Mouse (Mus musculus) neural tube, embryonic 15.5 days (tissue): ENCODE results near the gene Gm9747. TPM values are rescaled to one million over a fixed set of nuclear protein-coding genes. Genes with fewer than 3 reads are reported as not detected.

Experiments used
- ATAC-seq: fragments of 200-750 bp; cut with Nextera tagmentation; 2 replicates; pipeline ENCODE4 v1.8.0; 2017; ENCODE audit warnings: mild to moderate bottlenecking, moderate TSS enrichment, moderate library complexity; ENCODE audit not compliant: low FRiP score
- H3K27ac ChIP-seq: fragments of 300-500 bp; sonication (generic); replicated peaks from 2 replicates; pipeline ENCODE4 v1.5.1; 2015; ENCODE audit warnings: mild to moderate bottlenecking, inconsistent platforms
- H3K27me3 ChIP-seq: fragments of 300-500 bp; sonication (generic); replicated peaks from 2 replicates; pipeline ENCODE4 v1.6.1; 2015; ENCODE audit warnings: inconsistent platforms
- H3K36me3 ChIP-seq: fragments of 300-500 bp; sonication (generic); 2 replicates; pipeline ENCODE4 v1.6.1; 2015; ENCODE audit warnings: inconsistent platforms
- H3K4me1 ChIP-seq: fragments of 300-500 bp; sonication (generic); 2 replicates; pipeline ENCODE4 v1.6.1; 2015; ENCODE audit warnings: inconsistent platforms
- H3K4me2 ChIP-seq: fragments of 300-500 bp; sonication (generic); 2 replicates; pipeline ENCODE4 v1.6.1; 2015; ENCODE audit warnings: inconsistent platforms, mild to moderate bottlenecking, moderate library complexity
- H3K4me3 ChIP-seq: fragments of 300-500 bp; sonication (generic); replicated peaks from 2 replicates; pipeline ENCODE4 v1.5.1; 2015; ENCODE audit warnings: mild to moderate bottlenecking, inconsistent platforms
- H3K9ac ChIP-seq: fragments of 300-500 bp; sonication (generic); replicated peaks from 2 replicates; pipeline ENCODE4 v1.6.1; 2015; ENCODE audit warnings: mild to moderate bottlenecking, inconsistent platforms
- H3K9me3 ChIP-seq: fragments of 300-500 bp; sonication (generic); replicated peaks from 2 replicates; pipeline ENCODE4 v1.6.1; 2016; ENCODE audit warnings: inconsistent platforms
- WGBS: fragments of 180-500 bp; shearing (Covaris S2); methylation state at CpG from one replicate; pipeline ENCODE4 v1.1.7; 2015; ENCODE audit warnings: mixed read lengths; 5-methylcytosine and 5-hydroxymethylcytosine counted together
- polyA plus RNA-seq: library from polyadenylated mRNA; unstranded; fragments of >200 nt; fragmentation: Nextera tagmentation; extraction: Ambion mirVana; gene quantifications from 2 replicates; pipeline ENCODE4 v1.2.1, GENCODE M21; 2015

Gene Gm9747
- polyA plus RNA-seq: 26.1 and 28.6 TPM in 2 replicates

DNA sequence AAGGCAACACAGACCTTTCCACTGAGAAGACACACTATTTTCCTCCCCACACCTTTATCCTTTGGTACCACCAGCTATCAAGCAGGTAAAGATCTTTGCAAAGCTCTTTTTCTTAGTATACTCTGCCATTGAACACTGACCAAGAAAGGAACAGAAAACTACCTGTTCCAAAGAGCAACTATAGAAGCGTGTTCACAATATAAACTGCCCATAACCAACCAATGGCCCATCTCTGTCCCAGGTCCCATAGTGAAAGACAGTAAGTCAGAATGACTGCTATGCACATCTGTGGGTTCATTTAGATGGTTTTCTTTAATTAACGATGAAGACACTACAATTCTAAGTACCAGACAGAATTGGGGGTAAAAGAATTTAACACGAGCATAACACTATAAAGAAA, at the start of gene Gm9747:
Gene Gm9747 (plus strand): TSS at position 301 of the 400 bp plus-strand sequence.
- ATAC-seq: no peak
- 95% methylated on average over 3 of the region's 3 CpGs for WGBS
- H3K4me2 ChIP-seq: no peak within 1 kb of the TSS
- H3K4me3 ChIP-seq: no peak within 1 kb of the TSS
- H3K36me3 ChIP-seq: peaks cover 16% of the 10 kb centered on the region; the same call in 1 of the 2 replicates
- no peaks in the 10 kb centered on the region for H3K4me1 ChIP-seq
- H3K9ac ChIP-seq: no peak within 1 kb of the TSS
- H3K27me3 ChIP-seq: no peaks in the 10 kb centered on the region
- H3K9me3 ChIP-seq: no peaks in the 10 kb centered on the region
- H3K27ac ChIP-seq: no peak within 1 kb of the TSS

DNA sequence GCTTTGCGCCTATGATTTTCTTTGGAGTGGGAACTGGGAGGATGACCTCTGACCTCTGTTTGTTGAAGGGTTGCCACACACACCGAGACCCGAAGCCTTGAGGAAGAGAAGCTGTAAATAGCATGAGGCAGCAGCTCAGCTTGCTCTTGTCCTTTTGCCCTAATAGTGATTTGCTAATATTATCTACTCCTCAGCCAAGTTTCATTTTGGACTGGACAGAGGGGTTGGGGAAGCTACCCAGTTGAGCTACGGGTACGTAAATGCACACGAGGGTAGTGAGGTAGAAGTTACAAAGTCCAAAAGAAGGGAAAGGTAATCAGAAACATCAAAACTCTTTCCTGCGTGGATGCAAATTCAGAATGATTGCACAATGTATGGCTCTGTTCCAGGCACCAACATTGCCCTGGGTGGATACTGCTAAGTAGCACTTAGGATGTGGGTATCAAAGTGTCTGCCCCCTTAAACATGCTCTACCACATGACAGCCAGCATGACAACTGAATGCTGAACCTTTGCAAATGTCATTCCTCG, 48.9 kb upstream of the Gm9747 start:
- Histone ChIP-seq H3K27me3 (no peaks in the 10 kb centered on the region), H3K27ac (no peak overlapping the region), H3K9me3 (no peaks in the 10 kb centered on the region), H3K4me2 (no peak overlapping the region), H3K4me1 (0 out of 2 replicates have a peak, but pooled peaks cover 4% of the 10 kb centered on the region), H3K36me3 (no peaks in the 10 kb centered on the region), H3K4me3 (no peak overlapping the region), H3K9ac (no peak overlapping the region)
- ATAC-seq: no peak
- 85% methylated on average over 8 of the region's 8 CpGs for WGBS

DNA sequence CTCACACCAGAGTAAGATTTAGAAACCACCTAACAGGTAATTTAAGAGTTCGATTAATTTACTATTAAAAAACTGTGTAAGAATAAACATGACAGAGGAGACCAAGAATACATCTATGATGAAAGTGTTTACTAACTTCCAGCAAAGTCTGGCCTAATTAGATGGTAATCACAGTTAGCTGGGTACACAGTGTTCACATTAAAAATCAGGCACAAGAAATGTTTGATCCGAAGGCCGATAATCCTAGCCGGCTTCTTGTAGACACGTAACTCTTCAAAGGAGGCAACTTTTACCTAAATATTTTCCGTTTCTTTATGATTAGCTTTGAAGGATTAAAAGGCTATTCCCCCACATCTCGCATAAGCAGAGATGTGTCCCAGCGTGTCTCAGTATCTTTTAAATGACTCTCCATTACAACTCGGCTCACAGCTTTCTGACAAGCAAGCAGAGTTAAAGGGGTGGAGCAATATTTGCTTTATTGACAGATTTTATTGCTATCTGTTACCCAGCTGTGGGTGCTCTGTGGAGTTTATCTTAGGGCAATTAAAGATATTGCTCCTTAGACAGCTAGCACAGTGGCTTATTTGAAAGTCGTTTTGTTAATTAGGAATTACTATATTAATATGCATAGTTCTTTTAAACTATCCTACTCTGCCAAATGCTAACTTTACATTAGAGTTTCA, 44.2 kb upstream of the Gm9747 start:
- H3K27ac ChIP-seq: no peak overlapping the region
- no peaks in the 10 kb centered on the region for H3K36me3 ChIP-seq
- WGBS: 62% methylated on average over 10 of the region's 10 CpGs
- no peaks in the 10 kb centered on the region for H3K9me3 ChIP-seq
- H3K4me2 ChIP-seq: no peak overlapping the region
- H3K4me3 ChIP-seq: no peak overlapping the region
- H3K9ac ChIP-seq: no peak overlapping the region
- ATAC-seq: peak; percentile 45; the same call in 1 of the 2 replicates
- H3K27me3 ChIP-seq: no peaks in the 10 kb centered on the region
- H3K4me1 ChIP-seq: peaks cover 13% of the 10 kb centered on the region

DNA sequence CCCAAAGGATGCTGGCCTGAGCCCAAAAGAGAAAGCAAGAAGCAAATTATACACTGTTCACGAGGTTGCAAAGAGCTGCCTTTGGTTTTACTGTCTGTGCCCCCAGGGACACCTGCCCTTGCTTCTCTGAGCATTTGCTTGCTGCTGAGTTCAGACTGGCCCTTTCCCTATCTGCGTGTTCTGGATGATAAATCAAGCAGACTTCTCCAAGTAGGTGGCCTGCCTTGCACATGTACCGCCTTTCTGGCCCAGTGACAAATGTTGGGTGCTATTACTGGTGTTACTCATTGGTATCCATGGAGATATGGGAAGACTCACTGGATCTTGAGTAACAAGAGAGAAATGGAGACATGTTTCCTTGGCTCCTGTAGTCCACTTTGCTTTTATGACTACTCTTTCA, 43.4 kb upstream of the Gm9747 start:
- 0 out of 2 replicates have a peak, but pooled peaks have one; percentile 31 for ATAC-seq
- Histone ChIP-seq H3K9me3 (no peaks in the 10 kb centered on the region), H3K9ac (no peak overlapping the region), H3K27ac (no peak overlapping the region), H3K4me1 (peaks cover 13% of the 10 kb centered on the region), H3K36me3 (no peaks in the 10 kb centered on the region), H3K4me2 (no peak overlapping the region), H3K27me3 (no peaks in the 10 kb centered on the region), H3K4me3 (no peak overlapping the region)
- 12% methylated on average over 3 of the region's 3 CpGs for WGBS

DNA sequence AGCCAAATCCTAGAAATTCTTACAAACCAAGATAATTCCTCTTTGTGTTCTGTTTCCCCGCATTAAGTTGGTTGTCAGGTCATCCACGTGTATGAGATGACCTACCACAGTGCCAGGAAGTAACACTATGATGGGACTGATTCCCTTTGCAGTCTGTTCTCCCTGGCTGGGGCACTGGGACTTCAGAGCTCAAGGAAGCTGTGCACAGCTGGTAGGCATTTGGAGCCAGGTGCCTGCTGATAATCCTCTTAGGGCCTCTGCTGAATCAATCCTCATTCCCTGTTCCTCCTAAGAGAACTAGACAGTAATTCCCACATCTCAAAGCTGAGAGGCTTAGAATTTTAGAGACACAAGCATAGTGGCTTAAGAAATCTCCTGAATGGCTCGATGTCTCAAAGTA, 41.3 kb upstream of the Gm9747 start:
- Histone ChIP-seq H3K9me3 (no peaks in the 10 kb centered on the region), H3K4me3 (no peak overlapping the region), H3K36me3 (no peaks in the 10 kb centered on the region), H3K4me2 (no peak overlapping the region), H3K9ac (no peak overlapping the region), H3K27me3 (no peaks in the 10 kb centered on the region), H3K27ac (no peak overlapping the region), H3K4me1 (peaks cover 13% of the 10 kb centered on the region)
- 62% methylated on average over 3 of the region's 3 CpGs for WGBS
- ATAC-seq: no peak

DNA sequence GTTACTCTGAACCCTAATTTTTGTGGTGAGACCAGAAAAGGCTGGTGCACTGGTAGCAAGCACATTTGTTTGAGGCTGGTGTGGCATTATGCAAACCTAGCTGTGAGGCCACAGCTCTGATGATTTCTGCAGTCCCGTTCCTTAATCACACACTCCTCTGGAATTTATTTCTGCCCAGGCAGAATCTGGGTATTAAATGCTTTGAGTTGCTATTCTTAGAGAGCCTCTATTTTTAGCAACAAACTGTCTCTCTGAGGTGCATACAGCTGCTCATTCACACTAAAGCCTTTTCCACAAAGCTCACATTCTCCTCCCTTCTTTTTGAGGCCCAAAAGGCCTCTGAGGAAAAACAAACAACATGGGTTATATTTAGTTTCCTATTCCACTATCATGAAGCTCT, 33.0 kb upstream of the Gm9747 start:
- Histone ChIP-seq H3K4me3 (no peak overlapping the region), H3K9me3 (no peaks in the 10 kb centered on the region), H3K4me1 (peaks cover 5% of the 10 kb centered on the region; the same call in 1 of the 2 replicates), H3K36me3 (no peaks in the 10 kb centered on the region), H3K27ac (no peak overlapping the region), H3K9ac (no peak overlapping the region), H3K4me2 (no peak overlapping the region), H3K27me3 (no peaks in the 10 kb centered on the region)
- 29% methylated on average over 1 of the region's 1 CpGs for WGBS
- no peak for ATAC-seq

DNA sequence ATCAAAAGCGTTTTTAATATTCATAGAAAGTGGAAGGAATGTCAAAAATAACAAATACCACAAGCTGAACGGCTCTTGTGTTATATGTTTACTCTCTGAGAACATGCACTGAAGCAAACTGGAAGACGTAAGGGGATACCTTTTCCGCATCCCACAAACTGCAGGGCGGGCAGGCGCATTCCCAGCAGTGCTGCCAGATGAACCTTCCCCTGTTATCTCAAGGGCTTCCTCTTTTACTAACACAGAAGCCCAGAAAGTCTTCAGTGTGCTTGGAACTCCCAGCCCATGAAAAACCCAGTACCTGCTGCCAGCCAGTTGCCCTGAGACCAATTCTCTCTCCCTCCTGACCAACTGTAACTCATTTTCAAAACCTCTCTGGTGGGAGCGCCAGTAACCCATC, 32.3 kb upstream of the Gm9747 start:
- 89% methylated on average over 7 of the region's 7 CpGs for WGBS

DNA sequence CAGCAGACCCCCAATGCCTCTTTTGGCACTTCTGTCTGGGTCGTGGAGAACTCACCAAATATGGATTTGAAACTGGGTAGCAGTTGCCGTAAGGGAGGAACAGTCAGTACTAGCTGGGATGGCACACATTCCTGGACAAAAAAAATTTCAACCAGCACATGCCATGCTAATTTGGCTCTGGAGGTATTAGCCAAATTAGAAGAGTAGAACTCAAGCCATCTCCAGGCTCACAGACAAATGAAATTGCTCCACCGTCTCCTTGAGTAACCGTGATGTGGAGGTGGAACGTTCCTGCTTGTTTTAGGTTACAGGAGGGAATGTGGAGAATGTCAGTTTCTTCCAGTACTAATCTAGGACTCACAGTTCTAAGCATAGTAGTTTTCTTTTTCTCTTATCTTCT, 25.4 kb upstream of the Gm9747 start:
- no peaks in the 10 kb centered on the region for H3K4me1 ChIP-seq
- no peak overlapping the region for H3K4me3 ChIP-seq
- ATAC-seq: no peak
- H3K9me3 ChIP-seq: no peaks in the 10 kb centered on the region; the same call in 1 of the 2 replicates
- no peaks in the 10 kb centered on the region for H3K27me3 ChIP-seq
- H3K27ac ChIP-seq: no peak overlapping the region
- 94% methylated on average over 5 of the region's 5 CpGs for WGBS
- H3K36me3 ChIP-seq: no peaks in the 10 kb centered on the region
- no peak overlapping the region for H3K9ac ChIP-seq
- H3K4me2 ChIP-seq: no peak overlapping the region

More for the DNA sequence above, 32.3 kb upstream of the Gm9747 start:
- no peak overlapping the region for H3K27ac ChIP-seq
- H3K27me3 ChIP-seq: no peaks in the 10 kb centered on the region
- H3K9ac ChIP-seq: no peak overlapping the region
- no peak overlapping the region for H3K4me2 ChIP-seq
- no peaks in the 10 kb centered on the region for H3K36me3 ChIP-seq
- H3K9me3 ChIP-seq: no peaks in the 10 kb centered on the region
- H3K4me3 ChIP-seq: no peak overlapping the region
- ATAC-seq: no peak
- peaks cover 5% of the 10 kb centered on the region; the same call in 1 of the 2 replicates for H3K4me1 ChIP-seq

DNA sequence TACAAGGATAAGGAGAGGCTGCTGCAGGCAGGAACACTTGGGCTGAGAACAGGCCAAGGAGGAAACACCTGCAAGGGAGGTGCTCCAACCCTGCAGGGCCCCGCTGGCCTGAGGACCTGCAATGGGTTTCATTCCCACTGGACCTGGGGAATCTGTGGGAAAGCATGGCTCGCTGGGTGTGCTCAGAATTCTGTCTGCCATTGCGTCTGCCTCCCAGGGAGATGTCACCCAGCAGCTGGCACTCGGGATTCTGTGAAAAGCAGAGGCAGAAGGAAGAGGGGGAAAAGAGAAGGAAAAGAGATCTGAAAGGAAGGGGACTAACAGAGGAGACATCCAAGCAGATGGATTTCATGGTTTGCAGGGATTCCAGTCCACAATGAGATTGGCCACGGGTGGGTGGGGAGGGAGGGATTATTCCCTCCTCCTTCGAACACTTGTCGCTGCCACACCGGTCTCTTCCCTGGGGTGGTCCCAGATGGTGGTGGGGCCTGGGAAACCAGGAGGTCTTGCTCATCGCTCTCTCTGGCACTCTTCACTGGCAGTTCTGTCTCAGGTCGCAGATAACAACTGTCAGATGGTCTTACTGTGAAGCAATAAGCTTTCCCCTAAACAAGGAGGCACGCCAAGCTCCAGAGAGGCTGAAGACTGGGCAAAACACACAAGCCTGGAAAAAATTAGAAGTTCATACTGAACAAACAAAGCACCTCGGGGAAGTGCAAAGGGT, 12.1 kb upstream of the Gm9747 start:
- WGBS: 57% methylated on average over 12 of the region's 12 CpGs
- no peak for ATAC-seq
- Histone ChIP-seq H3K27ac (no peak overlapping the region), H3K27me3 (no peaks in the 10 kb centered on the region), H3K36me3 (no peaks in the 10 kb centered on the region), H3K9me3 (no peaks in the 10 kb centered on the region), H3K4me1 (0 out of 2 replicates have a peak, but pooled peaks cover 3% of the 10 kb centered on the region), H3K9ac (no peak overlapping the region), H3K4me2 (no peak overlapping the region), H3K4me3 (no peak overlapping the region)

DNA sequence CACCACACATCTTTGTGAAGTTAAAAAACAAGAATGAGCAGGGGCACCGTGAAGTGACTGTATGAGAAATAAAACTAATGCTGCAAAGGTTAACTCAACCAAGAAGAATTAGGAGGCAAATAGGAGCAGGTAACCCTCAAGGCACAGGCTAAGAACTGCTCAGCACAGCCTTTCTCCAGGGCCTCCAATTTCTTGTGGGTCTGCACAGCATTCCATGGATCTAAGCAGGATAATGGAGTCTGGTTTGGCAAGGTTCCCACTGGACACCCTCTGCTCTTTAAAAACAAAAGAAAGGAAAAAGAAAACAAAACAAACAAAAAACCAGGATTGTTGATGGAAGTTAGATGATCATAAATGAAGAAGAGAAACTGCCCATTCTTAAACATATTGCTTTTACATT, 11.4 kb upstream of the Gm9747 start:
- no peak overlapping the region for H3K27ac ChIP-seq
- no peak overlapping the region for H3K4me3 ChIP-seq
- WGBS: 79% methylated on average over 1 of the region's 1 CpGs
- H3K4me1 ChIP-seq: 0 out of 2 replicates have a peak, but pooled peaks cover 3% of the 10 kb centered on the region
- no peaks in the 10 kb centered on the region for H3K9me3 ChIP-seq
- H3K27me3 ChIP-seq: no peaks in the 10 kb centered on the region
- no peak overlapping the region for H3K9ac ChIP-seq
- no peak for ATAC-seq
- no peak overlapping the region for H3K4me2 ChIP-seq
- H3K36me3 ChIP-seq: no peaks in the 10 kb centered on the region

DNA sequence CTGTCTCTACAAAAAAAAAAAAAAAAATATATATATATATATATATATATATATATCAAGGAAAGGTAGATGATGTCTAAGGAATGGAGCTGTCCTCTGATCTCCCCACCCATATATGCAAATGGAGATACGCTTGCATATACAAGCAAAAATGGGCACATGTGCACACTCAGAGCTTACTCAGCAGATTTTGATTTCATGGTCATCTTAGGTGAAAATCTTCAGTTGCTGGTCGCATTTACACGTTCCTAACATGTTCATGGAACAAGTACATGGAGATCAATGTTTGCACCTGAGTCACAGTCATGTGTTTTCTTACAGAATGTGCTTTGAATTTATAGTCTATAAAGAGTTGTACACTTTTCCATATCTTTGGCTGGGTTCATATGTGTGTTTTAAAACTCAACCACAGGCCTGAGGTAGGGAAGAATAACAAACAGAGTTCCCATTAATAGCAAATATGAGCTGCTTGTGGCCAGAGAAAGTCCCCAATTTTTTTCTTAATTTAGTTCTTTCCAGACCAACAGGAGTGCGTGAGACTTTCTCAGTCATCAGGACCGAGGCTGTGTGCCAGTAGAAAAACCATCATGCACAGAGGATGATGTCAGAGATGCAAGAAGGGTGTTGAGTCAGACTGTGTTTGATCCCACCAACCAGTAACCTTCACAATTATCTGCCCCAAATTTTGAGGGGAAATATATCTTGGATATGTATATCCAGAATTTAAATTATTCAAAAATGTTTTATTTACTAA, 9.7 kb upstream of the Gm9747 start:
- 92% methylated on average over 5 of the region's 5 CpGs for WGBS
- ATAC-seq: no peak
- Histone ChIP-seq H3K4me2 (no peak overlapping the region), H3K9ac (no peak overlapping the region), H3K36me3 (no peaks in the 10 kb centered on the region), H3K27ac (no peak overlapping the region), H3K4me1 (0 out of 2 replicates have a peak, but pooled peaks cover 3% of the 10 kb centered on the region), H3K9me3 (no peaks in the 10 kb centered on the region), H3K27me3 (no peaks in the 10 kb centered on the region), H3K4me3 (no peak overlapping the region)
